Mouse (Mus musculus): ENCODE results near the gene Ptpro. TPM values are rescaled to one million over a fixed set of nuclear protein-coding genes. Genes with fewer than 3 reads are reported as not detected.

Ptpro gene
- polyA plus RNA-seq, 1 experiment from 2014 or later, result 0.87 TPM

- Histone ChIP-seq H3K4me1 (replicated peaks; ENCODE audit: control insufficient read depth, insufficient read depth, low read length) (no peaks in the 10 kb centered on the region), H3K9ac (ENCODE audit: low read depth, low read length) (no peak overlapping the region), H3K36me3 (ENCODE audit: control insufficient read depth, insufficient read depth) (no peaks in the 10 kb centered on the region), H3K9me3 (ENCODE audit: control insufficient read depth) (no peaks in the 10 kb centered on the region), H3K4me2 (replicated peaks; ENCODE audit: low read depth) (no peak overlapping the region), H3K27ac (ENCODE audit: low read depth, low read length) (no peak overlapping the region), H3K4me3 (ENCODE audit: low read depth, low read length) (no peak overlapping the region), H3K27me3 (replicated peaks; ENCODE audit: control insufficient read depth, insufficient read depth, low read length) (no peaks in the 10 kb centered on the region)
- TF ChIP-seq CTCF (IDR thresholded peaks at IDR 0.05; ENCODE audit: low read depth), result no peak
- WGBS, result 86% methylated on average over 7 of the region's 7 CpGs
- no peak for ATAC-seq
These were observed 35.7 kb downstream of the Ptpro start for GRCm38 (mm10) chr6:137287788-137288187.

- 90% methylated on average over 5 of the region's 5 CpGs for WGBS
- H3K9me3 ChIP-seq (ENCODE audit: control insufficient read depth), result no peaks in the 10 kb centered on the region
- no peak overlapping the region for H3K4me3 ChIP-seq (ENCODE audit: low read depth, low read length)
- TF ChIP-seq CTCF (IDR thresholded peaks at IDR 0.05; ENCODE audit: low read depth), result no peak
- H3K9ac ChIP-seq (ENCODE audit: low read depth, low read length), result no peak overlapping the region
- no peak for ATAC-seq
- no peak overlapping the region for H3K4me2 ChIP-seq (replicated peaks; ENCODE audit: low read depth)
- no peaks in the 10 kb centered on the region for H3K36me3 ChIP-seq (ENCODE audit: control insufficient read depth, insufficient read depth)
- no peaks in the 10 kb centered on the region for H3K27me3 ChIP-seq (replicated peaks; ENCODE audit: control insufficient read depth, insufficient read depth, low read length)
- H3K4me1 ChIP-seq (replicated peaks; ENCODE audit: control insufficient read depth, insufficient read depth, low read length), result no peaks in the 10 kb centered on the region
- H3K27ac ChIP-seq (ENCODE audit: low read depth, low read length), result no peak overlapping the region
These were observed 36.1 kb downstream of the Ptpro start for GRCm38 (mm10) chr6:137288264-137288663.

- H3K4me3 ChIP-seq (ENCODE audit: low read depth, low read length), result no peak overlapping the region
- H3K9ac ChIP-seq (ENCODE audit: low read depth, low read length), result no peak overlapping the region
- ATAC-seq, result no peak
- no peaks in the 10 kb centered on the region for H3K9me3 ChIP-seq (ENCODE audit: control insufficient read depth)
- H3K4me1 ChIP-seq (replicated peaks; ENCODE audit: control insufficient read depth, insufficient read depth, low read length), result no peaks in the 10 kb centered on the region
- 81% methylated on average over 2 of the region's 2 CpGs for WGBS
- no peaks in the 10 kb centered on the region for H3K27me3 ChIP-seq (replicated peaks; ENCODE audit: control insufficient read depth, insufficient read depth, low read length)
- H3K36me3 ChIP-seq (ENCODE audit: control insufficient read depth, insufficient read depth), result no peaks in the 10 kb centered on the region
- no peak overlapping the region for H3K4me2 ChIP-seq (replicated peaks; ENCODE audit: low read depth)
- TF ChIP-seq CTCF (IDR thresholded peaks at IDR 0.05; ENCODE audit: low read depth), result no peak
- no peak overlapping the region for H3K27ac ChIP-seq (ENCODE audit: low read depth, low read length)
These were observed 40.3 kb downstream of the Ptpro start for GRCm38 (mm10) chr6:137292421-137292820.

GRCm38 (mm10) chr6:137294973-137295820 lies 43.1 kb downstream of the Ptpro start:
- no peaks in the 10 kb centered on the region for H3K9me3 ChIP-seq (ENCODE audit: control insufficient read depth)
- H3K4me3 ChIP-seq (ENCODE audit: low read depth, low read length), result no peak overlapping the region
- WGBS, result 76% methylated on average over 20 of the region's 20 CpGs
- H3K36me3 ChIP-seq (ENCODE audit: control insufficient read depth, insufficient read depth), result no peaks in the 10 kb centered on the region
- no peak overlapping the region for H3K4me2 ChIP-seq (replicated peaks; ENCODE audit: low read depth)
- TF ChIP-seq CTCF (IDR thresholded peaks at IDR 0.05; ENCODE audit: low read depth), result no peak
- no peak overlapping the region for H3K27ac ChIP-seq (ENCODE audit: low read depth, low read length)
- no peaks in the 10 kb centered on the region for H3K4me1 ChIP-seq (replicated peaks; ENCODE audit: control insufficient read depth, insufficient read depth, low read length)
- H3K9ac ChIP-seq (ENCODE audit: low read depth, low read length), result no peak overlapping the region
- H3K27me3 ChIP-seq (replicated peaks; ENCODE audit: control insufficient read depth, insufficient read depth, low read length), result no peaks in the 10 kb centered on the region; the same call in 1 of the 2 replicates
- ATAC-seq, result no peak

GRCm38 (mm10) chr6:137302561-137302960 lies 50.4 kb downstream of the Ptpro start:
- H3K27me3 ChIP-seq (replicated peaks; ENCODE audit: control insufficient read depth, insufficient read depth, low read length), result no peaks in the 10 kb centered on the region; the same call in 1 of the 2 replicates
- no peak for ATAC-seq
- H3K4me3 ChIP-seq (ENCODE audit: low read depth, low read length), result no peak overlapping the region
- H3K9ac ChIP-seq (ENCODE audit: low read depth, low read length), result no peak overlapping the region
- H3K27ac ChIP-seq (ENCODE audit: low read depth, low read length), result no peak overlapping the region
- TF ChIP-seq CTCF (IDR thresholded peaks at IDR 0.05; ENCODE audit: low read depth), result no peak
- no peaks in the 10 kb centered on the region for H3K4me1 ChIP-seq (replicated peaks; ENCODE audit: control insufficient read depth, insufficient read depth, low read length)
- no peaks in the 10 kb centered on the region for H3K9me3 ChIP-seq (ENCODE audit: control insufficient read depth)
- WGBS, result 78% methylated on average over 4 of the region's 4 CpGs
- H3K4me2 ChIP-seq (replicated peaks; ENCODE audit: low read depth), result no peak overlapping the region
- H3K36me3 ChIP-seq (ENCODE audit: control insufficient read depth, insufficient read depth), result no peaks in the 10 kb centered on the region

- WGBS, result 89% methylated on average over 2 of the region's 2 CpGs
- Histone ChIP-seq H3K4me1 (replicated peaks; ENCODE audit: control insufficient read depth, insufficient read depth, low read length) (no peaks in the 10 kb centered on the region), H3K9me3 (ENCODE audit: control insufficient read depth) (no peaks in the 10 kb centered on the region), H3K27ac (ENCODE audit: low read depth, low read length) (no peak overlapping the region), H3K36me3 (ENCODE audit: control insufficient read depth, insufficient read depth) (no peaks in the 10 kb centered on the region), H3K9ac (ENCODE audit: low read depth, low read length) (no peak overlapping the region), H3K4me2 (replicated peaks; ENCODE audit: low read depth) (no peak overlapping the region), H3K4me3 (ENCODE audit: low read depth, low read length) (no peak overlapping the region), H3K27me3 (replicated peaks; ENCODE audit: control insufficient read depth, insufficient read depth, low read length) (no peaks in the 10 kb centered on the region)
- TF ChIP-seq CTCF (IDR thresholded peaks at IDR 0.05; ENCODE audit: low read depth), result no peak
- ATAC-seq, result no peak
These were observed 51.7 kb downstream of the Ptpro start for GRCm38 (mm10) chr6:137303824-137304223.

Data from intestine, postnatal 0 days (tissue).